Mouse (Mus musculus): ENCODE data around the gene Arhgef25.
"Not testable (repeated sequence)": the region's sequence is repeated elsewhere in the genome, so short reads cannot be mapped to it uniquely, and the experiment has no call there.

Gene Arhgef25

GRCm38 (mm10) chr10:127166771-127167613 is 22.9 kb downstream of the Arhgef25 start:
- no peak for DNase-seq (ENCODE audit: low read depth, low spot score)

- no peak for DNase-seq (ENCODE audit: low read depth, low spot score)
Measured at GRCm38 (mm10) chr10:127166404-127166715, 23.5 kb downstream of the Arhgef25 start.

GRCm38 (mm10) chr10:127165654-127166403 is 24.1 kb downstream of the Arhgef25 start:
- no peak for DNase-seq (ENCODE audit: low read depth, low spot score)

- no peak for DNase-seq (ENCODE audit: low read depth, low spot score)
Measured at GRCm38 (mm10) chr10:127165354-127165653, 24.6 kb downstream of the Arhgef25 start.

- no peak for DNase-seq (ENCODE audit: low read depth, low spot score)
Measured at GRCm38 (mm10) chr10:127164631-127165353, 25.1 kb downstream of the Arhgef25 start, which contains the start of gene B4galnt1. Gene B4galnt1 (plus strand): TSS chr10:127165225.

GRCm38 (mm10) chr10:127164190-127164589 is 25.7 kb downstream of the Arhgef25 start:
- DNase-seq (ENCODE audit: low read depth, low spot score): no peak

GRCm38 (mm10) chr10:127162771-127163261 is 27.1 kb downstream of the Arhgef25 start:
- not testable (repeated sequence) for DNase-seq (ENCODE audit: low read depth, low spot score)

GRCm38 (mm10) chr10:127160728-127161127 is 29.2 kb downstream of the Arhgef25 start:
- no peak for DNase-seq (ENCODE audit: low read depth, low spot score)

GRCm38 (mm10) chr10:127160081-127160480 is 29.8 kb downstream of the Arhgef25 start:
- no peak for DNase-seq (ENCODE audit: low read depth, low spot score)

GRCm38 (mm10) chr10:127158471-127158870 is 31.4 kb downstream of the Arhgef25 start:
- DNase-seq (ENCODE audit: low read depth, low spot score): no peak

- DNase-seq (ENCODE audit: low read depth, low spot score): no peak
Measured at GRCm38 (mm10) chr10:127156511-127156910, 33.4 kb downstream of the Arhgef25 start.

- no peak for DNase-seq (ENCODE audit: low read depth, low spot score)
Measured at GRCm38 (mm10) chr10:127156089-127156488, 33.8 kb downstream of the Arhgef25 start.

GRCm38 (mm10) chr10:127154652-127155051 is 35.2 kb downstream of the Arhgef25 start:
- no peak for DNase-seq (ENCODE audit: low read depth, low spot score)

GRCm38 (mm10) chr10:127154241-127154640 is 35.6 kb downstream of the Arhgef25 start:
- DNase-seq (ENCODE audit: low read depth, low spot score): no peak

GRCm38 (mm10) chr10:127153323-127153722 is 36.6 kb downstream of the Arhgef25 start:
- DNase-seq (ENCODE audit: low read depth, low spot score): no peak

- DNase-seq (ENCODE audit: low read depth, low spot score): not testable (repeated sequence)
Measured at GRCm38 (mm10) chr10:127152556-127152955, 37.3 kb downstream of the Arhgef25 start.

- not testable (repeated sequence) for DNase-seq (ENCODE audit: low read depth, low spot score)
Measured at GRCm38 (mm10) chr10:127151233-127151632, 38.6 kb downstream of the Arhgef25 start.

- DNase-seq (ENCODE audit: low read depth, low spot score): no peak
Measured at GRCm38 (mm10) chr10:127150471-127150872, 39.4 kb downstream of the Arhgef25 start.

- no peak for DNase-seq (ENCODE audit: low read depth, low spot score)
Measured at GRCm38 (mm10) chr10:127147135-127147534, 42.7 kb downstream of the Arhgef25 start.

GRCm38 (mm10) chr10:127145303-127145702 is 44.6 kb downstream of the Arhgef25 start:
- DNase-seq (ENCODE audit: low read depth, low spot score): no peak

GRCm38 (mm10) chr10:127144536-127144935 is 45.3 kb downstream of the Arhgef25 start:
- DNase-seq (ENCODE audit: low read depth, low spot score): no peak

- no peak for DNase-seq (ENCODE audit: low read depth, low spot score)
Measured at GRCm38 (mm10) chr10:127143228-127143627, 46.7 kb downstream of the Arhgef25 start.

Data from c-Kit-negative CD71-positive TER-119-positive erythroid progenitor cells, embryonic 14.5 days (primary cell).